Mouse (Mus musculus) kidney, adult 2 months (tissue): ENCODE data around the gene Pappa2.

Experiments
- CTCF ChIP-seq: fragments of 200-500 bp; conservative IDR thresholded peaks from 2 replicates; pipeline ENCODE4 v1.5.1; 2011; ENCODE audit warnings: low read depth, mild to moderate bottlenecking, control low read depth, low read length, moderate library complexity, mixed read lengths; ENCODE audit not compliant: insufficient read depth, insufficient read length
- POLR2A ChIP-seq: fragments of 200-500 bp; IDR thresholded peaks from one replicate; pipeline ENCODE4 v1.6.1; 2011; ENCODE audit warnings: low read depth, low read length, control low read depth

GRCm38 (mm10) chr1:158917067-158917466 lies 63.2 kb downstream of the Pappa2 start:
- TF ChIP-seq CTCF (no peak), POLR2A (no peak)
